Mouse (Mus musculus): ENCODE measurements around the gene Krtap5-3.

Gene Krtap5-3

GRCm38 (mm10) chr7:142231540-142231939, 30.4 kb downstream of the Krtap5-3 start:
- no peak for TF ChIP-seq GATA4 (IDR thresholded peaks at IDR 0.05; ENCODE audit: insufficient replicate concordance, low read length)

- TF ChIP-seq GATA4 (IDR thresholded peaks at IDR 0.05; ENCODE audit: insufficient replicate concordance, low read length): no peak
These were observed 39.8 kb downstream of the Krtap5-3 start, which contains the start of gene Gm40460 for GRCm38 (mm10) chr7:142240978-142241377. Gene Gm40460, minus strand, starts transcription at chr7:142241078.

- no peak for TF ChIP-seq GATA4 (IDR thresholded peaks at IDR 0.05; ENCODE audit: insufficient replicate concordance, low read length)
These were observed 48.7 kb downstream of the Krtap5-3 start for GRCm38 (mm10) chr7:142249824-142250223.
